Mouse (Mus musculus) MN1 (cell line): ENCODE measurements around the gene Ttc9b.
A peak's percentile ranks its signal among the peaks of the same experiment; 100 is the strongest.

Source experiments
- DNase-seq: peaks from one replicate; pipeline ENCODE4 v3.0.0-alpha.2; 2016; ENCODE audit warnings: low spot score

Gene Ttc9b

DNA sequence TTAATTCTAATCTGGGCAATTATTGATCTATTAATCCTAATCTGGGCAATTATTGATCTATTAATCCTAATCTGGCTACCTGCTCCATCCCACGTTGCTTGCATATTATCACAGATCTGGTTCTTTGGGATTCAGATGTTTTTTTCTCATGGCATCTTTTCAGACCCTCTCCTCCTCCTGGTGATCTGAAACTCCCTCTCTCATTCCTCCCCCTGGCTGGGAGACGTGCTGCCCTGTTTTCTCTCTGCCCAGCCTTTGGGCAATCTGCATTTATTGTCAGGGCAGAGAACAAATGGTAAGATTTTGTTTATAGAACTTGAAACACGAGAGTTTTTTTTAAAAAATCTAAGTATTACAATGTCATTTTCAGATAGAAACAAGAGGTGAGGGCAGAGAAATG, 34.1 kb downstream of the Ttc9b start:
- no peak for DNase-seq

DNA sequence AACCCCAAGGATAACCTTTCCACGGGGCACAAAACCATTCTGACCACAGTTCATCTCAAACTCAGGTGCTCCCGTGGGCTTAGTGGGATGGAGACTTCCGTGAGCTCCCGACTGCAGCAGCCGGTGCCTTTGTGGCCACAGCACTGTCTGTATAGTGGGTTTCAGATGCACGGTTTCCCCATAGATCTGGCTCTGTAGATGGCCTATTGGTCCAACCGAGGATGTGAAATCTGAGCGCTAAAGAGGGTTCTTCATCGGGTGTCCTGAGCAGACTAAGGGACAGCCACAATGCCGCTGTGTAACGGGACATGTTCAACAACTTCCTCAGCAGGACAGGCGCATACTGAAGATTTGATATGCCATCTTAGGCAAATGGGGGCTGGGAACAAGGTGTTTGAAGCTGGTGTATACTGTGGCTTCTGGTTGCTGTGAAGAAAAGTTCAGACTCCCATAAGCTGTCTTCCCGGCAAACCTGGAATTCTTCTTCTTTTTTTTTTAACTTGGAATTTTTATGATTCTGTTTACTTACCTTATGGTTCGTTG, 34.6 kb downstream of the Ttc9b start:
- DNase-seq = no peak

DNA sequence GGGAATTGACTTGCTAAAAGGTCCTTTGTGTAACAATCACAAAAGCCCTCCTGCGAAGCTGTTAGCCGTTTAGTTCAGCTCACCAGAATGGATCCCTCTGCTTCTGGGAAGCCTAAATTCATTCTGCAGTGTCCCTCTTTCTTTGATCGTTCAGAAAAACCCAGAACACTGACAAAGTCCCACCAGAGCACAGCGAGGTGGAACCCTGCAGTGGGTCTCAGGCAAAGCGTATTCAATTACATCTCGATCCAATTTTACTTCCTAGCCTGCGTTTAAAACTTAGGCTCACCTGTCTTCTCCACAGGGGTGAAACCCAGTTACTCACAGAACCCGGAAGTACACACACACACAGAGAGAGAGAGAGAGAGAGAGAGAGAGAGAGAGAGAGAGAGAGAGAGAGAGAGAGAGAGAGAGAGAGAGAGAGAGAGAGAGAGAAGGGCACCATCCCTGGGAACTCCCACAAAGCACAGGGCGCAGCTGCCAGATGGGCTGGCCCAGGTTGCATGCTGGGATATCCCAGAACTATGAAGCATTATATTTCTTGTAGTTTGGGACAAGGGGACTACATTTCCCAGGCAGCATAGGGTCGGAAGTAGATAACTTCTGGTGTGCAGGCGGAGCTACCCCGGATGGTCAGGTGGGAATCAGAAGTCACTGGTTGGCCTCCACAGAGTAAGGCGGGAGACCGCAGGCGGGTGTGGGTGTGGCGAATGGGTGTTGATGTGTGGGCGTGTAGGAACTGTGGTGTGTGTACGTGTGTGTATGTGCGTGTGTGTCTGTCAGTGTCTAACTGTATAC, 35.3 kb downstream of the Ttc9b start, which contains the start of gene Zfp607b:
TSS of gene Zfp607b (plus strand) at position 526 of the 798 bp plus-strand sequence.
- peak; percentile 94 for DNase-seq

DNA sequence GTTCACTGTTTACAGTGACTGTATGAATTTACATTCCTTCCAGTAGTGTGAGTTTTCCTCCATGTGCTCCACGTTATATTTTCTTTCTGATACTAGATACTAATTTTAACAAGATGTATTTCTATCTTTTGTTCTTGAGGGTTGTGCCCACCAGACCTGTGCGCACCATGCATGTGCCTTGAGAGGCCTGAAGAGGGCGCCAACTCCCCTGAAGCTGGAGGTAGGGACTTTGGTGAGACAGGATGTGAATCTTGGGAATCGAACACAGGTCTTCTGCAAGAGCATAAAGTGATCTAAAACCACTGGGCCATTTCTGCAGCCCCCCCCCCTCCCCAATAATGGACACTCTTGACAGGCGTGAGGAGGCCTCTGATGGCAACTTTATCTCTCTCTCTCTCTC, 37.4 kb downstream of the Ttc9b start:
- DNase-seq = peak; percentile 27

DNA sequence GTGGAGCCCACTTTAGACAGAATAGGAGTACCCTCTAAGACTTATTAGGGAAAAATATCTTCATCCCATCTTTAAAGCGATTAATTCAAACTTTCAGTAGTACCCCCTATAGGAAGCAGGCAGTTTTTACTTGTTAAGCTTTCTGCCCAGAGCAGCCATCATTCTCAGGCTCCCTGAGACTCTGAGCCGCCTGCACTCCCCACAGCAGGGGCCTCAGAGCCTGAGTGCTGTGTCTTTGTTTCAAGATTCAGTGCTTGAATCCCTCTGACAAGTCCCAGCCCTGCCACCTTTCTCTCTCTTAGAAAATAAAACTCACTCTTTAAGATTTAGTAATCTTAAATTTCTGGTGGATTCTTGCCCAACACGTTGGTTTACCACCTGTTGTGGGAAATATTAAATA, 43.0 kb downstream of the Ttc9b start:
- no peak for DNase-seq
